Mouse (Mus musculus): Measurements from ENCODE around the gene Acbd4. TPM values are rescaled to one million over a fixed set of nuclear protein-coding genes. Genes with fewer than 3 reads are reported as not detected.
A peak's percentile ranks its signal among the peaks of the same experiment; 100 is the strongest.

Acbd4 gene
- 19.4 and 25.3 TPM in 2 replicates for polyA plus RNA-seq (2015; fragmentation: Nextera tagmentation; extraction: Ambion mirVana)

GRCm38 (mm10) chr11:103101481-103101865 is at the start of gene Acbd4, which contains the start of gene Plcd3:
Gene Acbd4, plus strand, starts transcription at chr11:103101682.
Gene Plcd3, minus strand, starts transcription at chr11:103101658.
- H3K4me2 ChIP-seq = peak within 1 kb of the TSS; percentile 95
- peaks cover 89% of the 10 kb centered on the region for H3K4me1 ChIP-seq
- H3K27me3 ChIP-seq = peaks cover 30% of the 10 kb centered on the region; the same call in 1 of the 2 replicates
- no peaks in the 10 kb centered on the region for H3K36me3 ChIP-seq
- no peak within 1 kb of the TSS for H3K27ac ChIP-seq
- 1% methylated on average over 33 of the region's 34 CpGs for WGBS
- H3K9me3 ChIP-seq (replicated peaks) = no peaks in the 10 kb centered on the region
- H3K9ac ChIP-seq = peak within 1 kb of the TSS; percentile 68
- ATAC-seq (replicated peaks; ENCODE audit: low FRiP score) = peak; percentile 34
- H3K4me3 ChIP-seq (replicated peaks) = peak within 1 kb of the TSS; percentile 66

DNA sequence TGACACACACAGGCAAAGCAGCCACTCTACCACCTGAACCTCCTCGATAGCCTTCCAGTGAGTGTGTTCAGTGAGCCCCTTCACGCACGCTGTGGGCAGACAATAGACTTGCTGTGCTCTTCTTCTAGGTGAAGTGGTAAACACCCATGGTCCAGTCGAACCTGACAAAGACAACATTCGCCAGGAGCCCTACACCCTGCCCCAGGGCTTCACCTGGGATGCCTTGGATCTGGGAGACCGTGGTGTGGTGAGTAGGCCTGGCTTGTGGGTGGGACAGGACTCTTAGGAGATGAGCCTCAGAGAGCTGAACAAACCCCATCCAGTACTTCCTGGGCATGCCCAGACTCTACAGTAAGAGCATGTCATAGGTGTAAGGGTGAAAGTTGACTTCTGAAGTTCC is 49.4 kb upstream of the Acbd4 start:
- no peaks in the 10 kb centered on the region for H3K9me3 ChIP-seq (replicated peaks)
- no peak overlapping the region for H3K9ac ChIP-seq
- no peak overlapping the region for H3K27ac ChIP-seq
- H3K4me3 ChIP-seq (replicated peaks) = no peak overlapping the region
- H3K27me3 ChIP-seq = no peaks in the 10 kb centered on the region
- H3K4me1 ChIP-seq = no peaks in the 10 kb centered on the region
- WGBS = 90% methylated on average over 6 of the region's 6 CpGs
- ATAC-seq (replicated peaks; ENCODE audit: low FRiP score) = no peak
- H3K4me2 ChIP-seq = no peak overlapping the region
- H3K36me3 ChIP-seq = peaks cover 78% of the 10 kb centered on the region

GRCm38 (mm10) chr11:103053191-103054076 is 48.0 kb upstream of the Acbd4 start:
- no peak for ATAC-seq (replicated peaks; ENCODE audit: low FRiP score)
- Histone ChIP-seq H3K9me3 (replicated peaks) (no peaks in the 10 kb centered on the region), H3K4me1 (no peaks in the 10 kb centered on the region), H3K4me2 (no peak overlapping the region), H3K27me3 (no peaks in the 10 kb centered on the region), H3K36me3 (peaks cover 84% of the 10 kb centered on the region), H3K9ac (no peak overlapping the region), H3K27ac (no peak overlapping the region), H3K4me3 (replicated peaks) (no peak overlapping the region)
- WGBS = 93% methylated on average over 18 of the region's 18 CpGs

DNA sequence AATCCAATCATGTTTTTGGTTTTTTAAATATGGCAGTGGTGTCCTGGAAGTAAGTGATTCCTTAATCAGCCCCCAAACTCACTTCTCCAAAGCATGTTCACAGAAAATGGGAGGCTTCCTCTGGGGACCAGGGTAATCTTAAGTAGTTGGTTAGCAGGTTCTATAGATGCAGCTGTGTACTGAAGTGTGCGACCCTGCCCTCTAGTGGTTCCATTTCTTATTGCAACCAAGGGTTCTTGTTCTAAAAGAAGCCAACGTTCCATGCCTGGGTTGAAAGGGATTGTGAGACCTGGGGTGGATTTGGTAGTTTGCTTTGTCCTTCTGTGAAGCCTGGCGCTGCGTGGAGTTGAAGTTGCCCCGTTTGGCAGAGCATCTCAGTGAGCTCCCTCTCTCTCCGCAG is 46.7 kb upstream of the Acbd4 start:
- Histone ChIP-seq H3K36me3 (peaks cover 93% of the 10 kb centered on the region), H3K9me3 (replicated peaks) (no peaks in the 10 kb centered on the region), H3K4me1 (no peaks in the 10 kb centered on the region), H3K4me3 (replicated peaks) (no peak overlapping the region), H3K4me2 (no peak overlapping the region), H3K27me3 (no peaks in the 10 kb centered on the region), H3K27ac (no peak overlapping the region), H3K9ac (no peak overlapping the region)
- no peak for ATAC-seq (replicated peaks; ENCODE audit: low FRiP score)
- 45% methylated on average over 6 of the region's 6 CpGs for WGBS

DNA sequence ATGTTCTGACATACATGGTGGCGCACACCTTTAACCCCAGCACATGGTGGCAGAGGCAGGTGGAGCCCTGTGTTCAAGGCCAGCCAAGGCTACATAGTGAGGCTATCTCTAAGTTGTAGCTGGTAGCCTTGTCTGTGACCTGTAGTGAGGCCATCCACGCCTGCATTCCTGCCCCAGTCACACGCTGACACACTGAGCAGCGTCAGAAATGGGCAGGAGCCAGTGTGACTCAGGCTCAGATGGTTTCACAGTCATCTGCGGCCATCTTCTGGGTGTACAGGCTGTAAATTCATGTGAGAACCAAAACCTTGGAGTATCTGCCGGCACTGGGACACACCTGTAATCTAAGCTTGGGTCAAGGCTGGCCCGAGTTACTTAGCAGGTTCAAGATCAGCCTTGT is 44.8 kb upstream of the Acbd4 start:
- 95% methylated on average over 7 of the region's 7 CpGs for WGBS
- Histone ChIP-seq H3K4me1 (no peaks in the 10 kb centered on the region), H3K9me3 (replicated peaks) (no peaks in the 10 kb centered on the region), H3K4me2 (no peak overlapping the region), H3K27me3 (no peaks in the 10 kb centered on the region), H3K4me3 (replicated peaks) (no peak overlapping the region), H3K36me3 (peaks cover 93% of the 10 kb centered on the region), H3K27ac (no peak overlapping the region), H3K9ac (no peak overlapping the region)
- no peak for ATAC-seq (replicated peaks; ENCODE audit: low FRiP score)

DNA sequence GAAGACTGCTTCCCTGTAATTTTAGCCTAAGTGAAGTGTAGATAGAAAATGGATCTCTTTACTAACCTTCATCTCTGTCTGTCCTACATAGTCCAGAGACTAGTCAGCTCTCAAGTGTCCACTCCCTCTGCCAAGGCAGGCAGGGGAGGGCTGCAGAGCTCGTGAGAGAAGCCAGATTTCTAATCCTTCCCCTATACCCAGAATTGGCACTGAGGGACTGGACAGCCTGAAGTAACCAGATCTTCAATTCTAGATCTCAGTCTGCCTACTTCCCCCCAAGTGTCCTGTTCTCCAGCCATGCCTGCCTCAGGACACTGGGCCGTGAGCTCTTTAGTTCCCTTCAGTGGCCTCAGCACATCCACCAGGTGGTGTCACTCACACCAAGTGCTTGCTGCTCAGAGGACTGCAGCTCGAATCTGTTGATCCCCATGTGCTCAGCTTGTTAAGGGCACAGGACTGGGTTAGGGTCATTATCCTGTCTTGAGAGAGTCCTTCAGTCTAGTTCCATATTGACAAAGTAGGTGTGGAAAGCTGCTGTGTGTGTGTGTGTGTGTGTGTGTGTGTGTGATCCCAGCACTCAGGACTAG is 42.9 kb upstream of the Acbd4 start:
- Histone ChIP-seq H3K27ac (no peak overlapping the region), H3K27me3 (no peaks in the 10 kb centered on the region), H3K4me1 (no peaks in the 10 kb centered on the region), H3K9me3 (replicated peaks) (no peaks in the 10 kb centered on the region), H3K36me3 (peaks cover 91% of the 10 kb centered on the region), H3K4me3 (replicated peaks) (no peak overlapping the region), H3K4me2 (no peak overlapping the region), H3K9ac (no peak overlapping the region)
- ATAC-seq (replicated peaks; ENCODE audit: low FRiP score) = no peak
- WGBS = 60% methylated on average over 3 of the region's 3 CpGs

DNA sequence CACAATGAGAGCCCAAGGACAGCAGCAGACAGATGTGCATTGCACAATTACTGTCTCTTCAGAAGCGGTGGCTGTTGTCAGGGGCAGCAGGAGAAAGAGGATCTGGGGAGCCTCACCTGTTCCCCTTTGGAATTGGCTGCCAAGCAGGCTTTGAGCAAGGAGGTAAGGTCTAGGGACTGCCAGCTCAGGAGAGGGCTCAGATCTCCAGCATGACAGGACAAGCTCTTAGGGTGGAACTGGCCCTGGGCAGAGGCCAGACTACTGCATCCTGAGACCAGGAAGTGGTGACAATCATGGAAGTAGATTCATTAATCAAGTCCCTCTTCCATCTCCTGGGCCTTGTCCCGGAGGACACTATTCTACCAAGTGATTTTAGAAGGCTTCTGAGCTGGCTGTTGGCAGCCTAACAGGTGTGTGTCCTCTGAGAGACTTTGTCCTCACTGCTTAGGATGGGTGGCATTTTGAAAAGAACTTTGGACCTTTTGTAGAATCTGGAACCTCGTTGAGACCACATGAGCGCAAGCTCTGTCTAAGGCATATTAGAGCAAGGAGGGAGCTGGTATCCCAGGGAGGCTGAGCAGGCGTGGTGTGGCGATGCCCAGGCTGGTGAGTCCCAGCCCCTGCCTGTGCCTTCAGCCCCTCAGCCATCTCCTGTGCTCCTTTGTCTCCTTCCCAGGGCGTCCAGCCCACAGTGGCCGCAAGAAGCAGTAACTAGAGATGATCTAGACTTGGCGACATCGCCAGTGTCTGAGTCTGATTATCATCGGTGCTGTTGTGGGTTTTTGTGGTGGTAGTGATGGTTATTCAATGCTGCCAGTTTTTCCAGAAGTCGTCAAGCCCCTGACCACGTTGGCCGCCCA is 35.1 kb upstream of the Acbd4 start:
- H3K4me2 ChIP-seq = no peak overlapping the region
- H3K4me1 ChIP-seq = no peaks in the 10 kb centered on the region
- H3K9me3 ChIP-seq (replicated peaks) = no peaks in the 10 kb centered on the region
- H3K27me3 ChIP-seq = no peaks in the 10 kb centered on the region
- ATAC-seq (replicated peaks; ENCODE audit: low FRiP score) = no peak
- H3K9ac ChIP-seq = no peak overlapping the region
- H3K27ac ChIP-seq = no peak overlapping the region
- 94% methylated on average over 14 of the region's 14 CpGs for WGBS
- H3K4me3 ChIP-seq (replicated peaks) = no peak overlapping the region
- H3K36me3 ChIP-seq = peaks cover 95% of the 10 kb centered on the region

GRCm38 (mm10) chr11:103067051-103067361 is 34.5 kb upstream of the Acbd4 start:
- H3K4me1 ChIP-seq = no peaks in the 10 kb centered on the region
- H3K4me3 ChIP-seq (replicated peaks) = no peak overlapping the region
- 95% methylated on average over 6 of the region's 6 CpGs for WGBS
- ATAC-seq (replicated peaks; ENCODE audit: low FRiP score) = no peak
- H3K9me3 ChIP-seq (replicated peaks) = no peaks in the 10 kb centered on the region
- no peak overlapping the region for H3K9ac ChIP-seq
- H3K27ac ChIP-seq = no peak overlapping the region
- H3K27me3 ChIP-seq = no peaks in the 10 kb centered on the region
- no peak overlapping the region for H3K4me2 ChIP-seq
- peaks cover 93% of the 10 kb centered on the region for H3K36me3 ChIP-seq

DNA sequence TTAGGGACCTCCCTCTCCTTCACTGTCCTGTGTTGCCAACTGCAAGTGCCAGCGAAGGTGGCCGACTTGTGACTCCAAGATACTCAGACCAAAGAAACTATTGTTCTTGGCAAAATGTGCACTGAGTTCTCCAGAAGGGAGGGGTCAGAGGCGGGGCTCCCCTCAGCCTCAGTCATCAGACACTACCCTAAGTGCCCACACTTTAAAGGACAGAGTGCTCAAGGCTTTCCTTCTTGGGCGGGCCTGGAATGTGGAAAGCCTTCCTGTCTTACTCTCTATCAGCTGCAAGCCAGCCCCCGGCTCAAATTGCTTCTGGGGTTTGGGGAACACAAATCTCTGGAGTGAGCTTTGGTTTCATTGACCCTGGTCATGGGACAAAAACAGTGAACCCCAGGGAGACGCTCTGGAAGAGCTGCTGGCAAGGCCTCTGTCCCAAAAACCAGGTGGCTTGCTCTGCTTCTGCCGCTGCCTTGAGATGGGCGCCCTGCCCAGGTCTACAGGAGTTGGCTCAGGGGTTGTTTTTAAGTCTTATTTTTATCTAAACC is 34.0 kb upstream of the Acbd4 start:
- Histone ChIP-seq H3K27ac (no peak overlapping the region; the same call in 1 of the 2 replicates), H3K36me3 (peaks cover 88% of the 10 kb centered on the region), H3K9me3 (replicated peaks) (no peaks in the 10 kb centered on the region), H3K27me3 (no peaks in the 10 kb centered on the region), H3K4me2 (no peak overlapping the region), H3K4me3 (replicated peaks) (no peak overlapping the region), H3K9ac (no peak overlapping the region), H3K4me1 (no peaks in the 10 kb centered on the region)
- 61% methylated on average over 8 of the region's 8 CpGs for WGBS
- ATAC-seq (replicated peaks; ENCODE audit: low FRiP score) = no peak

DNA sequence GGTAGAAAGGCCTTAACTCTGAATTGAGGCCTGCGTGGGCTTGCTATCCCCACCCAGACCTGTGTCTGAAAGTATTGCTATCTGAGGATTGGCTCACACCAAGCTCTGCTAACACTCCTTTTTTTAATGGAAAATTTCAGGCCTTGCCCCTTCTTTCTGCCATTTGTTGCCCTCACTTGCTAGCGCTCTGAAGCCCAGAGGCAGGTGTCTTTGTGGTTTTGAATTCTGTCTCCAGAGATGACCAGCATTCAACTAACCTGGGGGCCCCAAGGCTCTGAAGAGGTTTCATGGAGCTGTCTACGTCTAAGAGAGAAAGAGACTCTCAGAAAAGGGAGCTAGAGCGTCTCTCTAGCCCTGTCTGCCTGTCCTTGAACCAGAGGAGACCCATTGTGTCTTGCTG is 33.2 kb upstream of the Acbd4 start:
- no peaks in the 10 kb centered on the region for H3K4me1 ChIP-seq
- WGBS = 92% methylated on average over 4 of the region's 4 CpGs
- no peak overlapping the region for H3K4me3 ChIP-seq (replicated peaks)
- no peak overlapping the region for H3K27ac ChIP-seq
- no peaks in the 10 kb centered on the region for H3K9me3 ChIP-seq (replicated peaks)
- H3K4me2 ChIP-seq = no peak overlapping the region
- H3K9ac ChIP-seq = no peak overlapping the region
- H3K36me3 ChIP-seq = peaks cover 83% of the 10 kb centered on the region
- no peaks in the 10 kb centered on the region for H3K27me3 ChIP-seq
- ATAC-seq (replicated peaks; ENCODE audit: low FRiP score) = no peak

DNA sequence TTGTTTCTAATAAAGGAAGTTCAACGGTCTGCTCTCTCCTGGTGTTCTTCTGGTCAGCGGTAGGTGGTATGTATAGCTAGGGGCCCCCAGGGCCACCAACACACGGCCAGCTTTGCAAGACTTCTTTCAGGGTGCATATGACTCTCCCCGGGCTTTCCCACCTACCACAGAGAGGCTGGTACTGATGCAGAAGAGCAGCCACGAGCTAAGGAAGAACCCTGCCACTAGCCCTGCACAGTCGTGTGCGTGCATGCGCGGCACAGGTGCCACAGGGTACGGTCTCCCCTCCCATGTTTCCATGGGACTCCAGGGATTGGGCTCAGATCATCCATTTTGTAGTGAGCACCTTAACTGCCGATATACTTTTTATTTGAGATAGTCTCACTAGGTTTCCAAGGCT is 32.6 kb upstream of the Acbd4 start:
- no peak for ATAC-seq (replicated peaks; ENCODE audit: low FRiP score)
- H3K27me3 ChIP-seq = no peaks in the 10 kb centered on the region
- no peak overlapping the region for H3K9ac ChIP-seq
- no peaks in the 10 kb centered on the region; the same call in 1 of the 2 replicates for H3K4me1 ChIP-seq
- no peak overlapping the region for H3K27ac ChIP-seq
- H3K9me3 ChIP-seq (replicated peaks) = no peaks in the 10 kb centered on the region
- no peak overlapping the region for H3K4me3 ChIP-seq (replicated peaks)
- H3K4me2 ChIP-seq = no peak overlapping the region
- WGBS = 92% methylated on average over 11 of the region's 11 CpGs
- peaks cover 76% of the 10 kb centered on the region for H3K36me3 ChIP-seq

- no peaks in the 10 kb centered on the region for H3K9me3 ChIP-seq (replicated peaks)
- no peak for ATAC-seq (replicated peaks; ENCODE audit: low FRiP score)
- peaks cover 7% of the 10 kb centered on the region; the same call in 1 of the 2 replicates for H3K4me1 ChIP-seq
- no peak overlapping the region for H3K27ac ChIP-seq
- no peak overlapping the region for H3K4me2 ChIP-seq
- WGBS = 94% methylated on average over 2 of the region's 2 CpGs
- no peak overlapping the region for H3K9ac ChIP-seq
- peaks cover 68% of the 10 kb centered on the region for H3K36me3 ChIP-seq
- no peak overlapping the region for H3K4me3 ChIP-seq (replicated peaks)
- H3K27me3 ChIP-seq = no peaks in the 10 kb centered on the region
Measured at GRCm38 (mm10) chr11:103069731-103070130, 31.8 kb upstream of the Acbd4 start.
